Mouse (Mus musculus) kidney, adult 9 months (tissue): ENCODE results near the gene Ceacam9.

Experiments used
- DNase-seq: peaks from one replicate; pipeline ENCODE4 v3.0.0; 2022

Ceacam9 gene

GRCm38 (mm10) chr7:16745373-16745772 lies 23.6 kb downstream of the Ceacam9 start:
- no peak for DNase-seq

GRCm38 (mm10) chr7:16746093-16746492 lies 24.4 kb downstream of the Ceacam9 start:
- DNase-seq = peak; percentile 62

- DNase-seq = no peak
Measured at GRCm38 (mm10) chr7:16747656-16748055, 25.9 kb downstream of the Ceacam9 start.

GRCm38 (mm10) chr7:16752016-16752415 lies 30.3 kb downstream of the Ceacam9 start:
- no peak for DNase-seq

- peak; percentile 41 for DNase-seq
Measured at GRCm38 (mm10) chr7:16755362-16756017, 33.8 kb downstream of the Ceacam9 start.

- DNase-seq = no peak
Measured at GRCm38 (mm10) chr7:16758872-16759574, 37.3 kb downstream of the Ceacam9 start.

GRCm38 (mm10) chr7:16760292-16760691 lies 38.6 kb downstream of the Ceacam9 start:
- peak; percentile 40 for DNase-seq

GRCm38 (mm10) chr7:16761005-16761481 lies 39.3 kb downstream of the Ceacam9 start:
- DNase-seq = peak; percentile 63

- no peak for DNase-seq
Measured at GRCm38 (mm10) chr7:16761630-16762029, 39.9 kb downstream of the Ceacam9 start.

GRCm38 (mm10) chr7:16763463-16764218 lies 41.9 kb downstream of the Ceacam9 start:
- no peak for DNase-seq

- no peak for DNase-seq
Measured at GRCm38 (mm10) chr7:16766443-16766842, 44.7 kb downstream of the Ceacam9 start.
